Mouse (Mus musculus): ENCODE results near the gene Cldn15. TPM values are rescaled to one million over a fixed set of nuclear protein-coding genes. Genes with fewer than 3 reads are reported as not detected.

Gene Cldn15
- polyA plus RNA-seq, 1 experiment from 2014 or later: 3.0 TPM

DNA sequence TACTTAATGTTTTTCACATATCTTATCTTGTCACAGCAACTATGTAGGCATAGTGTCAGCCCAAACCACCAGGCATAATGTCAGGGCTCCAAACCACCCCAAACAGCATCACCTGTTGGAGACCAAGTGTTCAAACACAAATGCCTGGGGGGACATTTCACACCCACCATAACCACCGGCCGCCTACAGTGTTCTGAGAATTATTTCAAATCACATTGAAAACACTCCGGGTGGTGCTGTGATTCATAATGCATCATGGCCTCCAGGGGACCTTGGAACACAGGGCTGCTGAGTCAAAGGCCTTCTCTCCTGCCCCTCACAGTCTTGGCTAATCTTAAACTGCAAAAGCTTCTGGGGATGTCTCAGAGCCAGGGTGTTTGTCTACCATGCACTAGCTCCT is 49.5 kb downstream of the Cldn15 start:
- DNase-seq (no peak), ATAC-seq (ENCODE audit: low read depth) (no peak)
- no peak overlapping the region for H3K4me2 ChIP-seq
- H3K9ac ChIP-seq: no peak overlapping the region
- H3K27me3 ChIP-seq: peaks cover 6% of the 10 kb centered on the region
- 74% methylated on average over 3 of the region's 3 CpGs for WGBS (ENCODE audit: insufficient replicate concordance)
- no peaks in the 10 kb centered on the region for H3K9me3 ChIP-seq (replicated peaks)
- H3K36me3 ChIP-seq: no peaks in the 10 kb centered on the region
- no peaks in the 10 kb centered on the region for H3K4me1 ChIP-seq (replicated peaks)
- H3K27ac ChIP-seq: no peak overlapping the region
- H3K4me3 ChIP-seq (replicated peaks): no peak overlapping the region

DNA sequence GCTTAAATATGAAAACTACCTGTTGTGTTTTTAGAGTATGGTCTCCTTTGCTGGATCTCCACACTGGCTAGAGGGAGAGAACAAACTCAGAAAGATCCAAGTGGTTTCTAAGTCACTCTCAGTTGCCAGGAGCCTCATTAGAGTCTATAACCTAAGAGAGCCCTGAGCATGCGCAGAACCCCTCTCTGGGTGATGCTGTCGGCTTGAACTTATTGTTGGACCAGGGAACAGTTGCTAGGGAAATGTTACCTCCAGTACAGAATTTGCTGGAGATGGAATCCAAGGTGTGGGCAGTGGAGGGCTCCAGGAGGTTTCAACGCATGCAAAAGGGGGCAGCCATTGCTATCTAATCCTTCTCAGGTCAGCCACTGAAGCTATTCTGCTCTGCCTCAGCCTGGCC is 57.9 kb downstream of the Cldn15 start:
- Histone ChIP-seq H3K4me2 (no peak overlapping the region), H3K9me3 (replicated peaks) (no peaks in the 10 kb centered on the region), H3K9ac (no peak overlapping the region), H3K4me3 (replicated peaks) (no peak overlapping the region), H3K36me3 (no peaks in the 10 kb centered on the region), H3K27ac (no peak overlapping the region), H3K27me3 (peaks cover 82% of the 10 kb centered on the region), H3K4me1 (replicated peaks) (peaks cover 8% of the 10 kb centered on the region)
- 40% methylated on average over 3 of the region's 3 CpGs for WGBS (ENCODE audit: insufficient replicate concordance)
- no peak for DNase-seq
- no peak for ATAC-seq (ENCODE audit: low read depth)

DNA sequence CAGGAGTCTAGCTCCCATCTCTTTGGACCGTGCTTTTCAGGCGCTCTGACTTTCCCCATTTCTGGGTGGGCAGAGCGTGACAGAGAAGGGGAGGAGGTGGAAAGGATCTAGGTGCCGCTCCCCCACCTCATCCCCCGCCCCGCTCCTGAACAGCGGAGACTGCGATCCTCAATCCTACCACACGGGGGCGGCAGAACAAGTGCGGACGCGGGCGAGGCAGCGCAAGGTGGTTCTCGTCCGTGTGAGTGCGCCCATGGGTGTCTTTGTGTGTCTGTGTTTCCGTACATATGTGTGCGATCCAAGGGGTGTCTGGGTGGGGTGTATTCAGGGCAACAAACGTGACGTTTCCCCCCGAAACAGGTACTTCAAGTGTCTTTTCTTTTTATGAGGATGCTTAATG is 58.7 kb downstream of the Cldn15 start:
- H3K4me3 ChIP-seq (replicated peaks): no peak overlapping the region
- DNase-seq (peak; percentile 61), ATAC-seq (ENCODE audit: low read depth) (no peak)
- under 1% methylated on average over 23 of the region's 23 CpGs for WGBS (ENCODE audit: insufficient replicate concordance)
- peaks cover 16% of the 10 kb centered on the region for H3K4me1 ChIP-seq (replicated peaks)
- H3K27me3 ChIP-seq: peaks cover 90% of the 10 kb centered on the region
- H3K4me2 ChIP-seq: no peak overlapping the region
- H3K27ac ChIP-seq: no peak overlapping the region
- no peak overlapping the region for H3K9ac ChIP-seq
- no peaks in the 10 kb centered on the region for H3K36me3 ChIP-seq
- no peaks in the 10 kb centered on the region for H3K9me3 ChIP-seq (replicated peaks)

MicroRNA genes within 50 kb of the gene (microRNA counts, 519-probe panel; counts per million panel counts)
- 114 counts per million for microRNA mmu-miR-702

Small RNA genes lying within 50 kb of the gene (microRNA-seq; reads per million reads assigned to microRNA genes)
- gene Mir702: 35.2 reads per million, percentile 40 among the genes with 10 or more reads in this experiment

Other genes starting within 250 kb of the Cldn15 start
- 1.3 and 1.8 TPM in 2 replicates for gene Col26a1, start 83.4 kb upstream of the Cldn15 start, polyA plus RNA-seq (2015; fragmentation: Nextera tagmentation; extraction: Ambion mirVana)
- gene Ift22, start 58.5 kb upstream of the Cldn15 start, polyA plus RNA-seq (2015; fragmentation: Nextera tagmentation; extraction: Ambion mirVana): 13.3 and 13.7 TPM in 2 replicates
- gene Fis1, start 13.3 kb upstream of the Cldn15 start, polyA plus RNA-seq (2015; fragmentation: Nextera tagmentation; extraction: Ambion mirVana): 190 and 196 TPM in 2 replicates
- gene Plod3, start 20.4 kb downstream of the Cldn15 start, polyA plus RNA-seq (2015; fragmentation: Nextera tagmentation; extraction: Ambion mirVana): 12.8 and 13.7 TPM in 2 replicates
- 57.8 and 61.7 TPM in 2 replicates for gene Znhit1, start 21.4 kb downstream of the Cldn15 start, polyA plus RNA-seq (2015; fragmentation: Nextera tagmentation; extraction: Ambion mirVana)
- gene Vgf, start 59.8 kb downstream of the Cldn15 start, polyA plus RNA-seq (2015; fragmentation: Nextera tagmentation; extraction: Ambion mirVana): not detected in 2 replicates
- 109 and 114 TPM in 2 replicates for gene Ap1s1, start 79.5 kb downstream of the Cldn15 start, polyA plus RNA-seq (2015; fragmentation: Nextera tagmentation; extraction: Ambion mirVana)
- 0.05 TPM in 1 of 2 replicates, not detected in the other for gene Serpine1, start 105.7 kb downstream of the Cldn15 start, polyA plus RNA-seq (2015; fragmentation: Nextera tagmentation; extraction: Ambion mirVana)
- 8.4 and 9.9 TPM in 2 replicates for gene Trim56, start 149.6 kb downstream of the Cldn15 start, polyA plus RNA-seq (2015; fragmentation: Nextera tagmentation; extraction: Ambion mirVana)
- not detected in 2 replicates for gene Muc3, start 182.7 kb downstream of the Cldn15 start, polyA plus RNA-seq (2015; fragmentation: Nextera tagmentation; extraction: Ambion mirVana)
- gene Muc3a, start 245.8 kb downstream of the Cldn15 start, polyA plus RNA-seq (2015; fragmentation: Nextera tagmentation; extraction: Ambion mirVana): 0.05 TPM in 1 of 2 replicates, not detected in the other

Data from liver, embryonic 13.5 days (tissue).